Mouse (Mus musculus) spleen, postnatal 10 days (tissue): ENCODE measurements around the gene Znrf3.

Source experiments
- DNase-seq, 2 experiments: peaks; one replicate each; pipeline ENCODE4 v3.0.0; 2021 to 2022; ENCODE audit warnings: low spot score in 2 of 2

Gene Znrf3

DNA sequence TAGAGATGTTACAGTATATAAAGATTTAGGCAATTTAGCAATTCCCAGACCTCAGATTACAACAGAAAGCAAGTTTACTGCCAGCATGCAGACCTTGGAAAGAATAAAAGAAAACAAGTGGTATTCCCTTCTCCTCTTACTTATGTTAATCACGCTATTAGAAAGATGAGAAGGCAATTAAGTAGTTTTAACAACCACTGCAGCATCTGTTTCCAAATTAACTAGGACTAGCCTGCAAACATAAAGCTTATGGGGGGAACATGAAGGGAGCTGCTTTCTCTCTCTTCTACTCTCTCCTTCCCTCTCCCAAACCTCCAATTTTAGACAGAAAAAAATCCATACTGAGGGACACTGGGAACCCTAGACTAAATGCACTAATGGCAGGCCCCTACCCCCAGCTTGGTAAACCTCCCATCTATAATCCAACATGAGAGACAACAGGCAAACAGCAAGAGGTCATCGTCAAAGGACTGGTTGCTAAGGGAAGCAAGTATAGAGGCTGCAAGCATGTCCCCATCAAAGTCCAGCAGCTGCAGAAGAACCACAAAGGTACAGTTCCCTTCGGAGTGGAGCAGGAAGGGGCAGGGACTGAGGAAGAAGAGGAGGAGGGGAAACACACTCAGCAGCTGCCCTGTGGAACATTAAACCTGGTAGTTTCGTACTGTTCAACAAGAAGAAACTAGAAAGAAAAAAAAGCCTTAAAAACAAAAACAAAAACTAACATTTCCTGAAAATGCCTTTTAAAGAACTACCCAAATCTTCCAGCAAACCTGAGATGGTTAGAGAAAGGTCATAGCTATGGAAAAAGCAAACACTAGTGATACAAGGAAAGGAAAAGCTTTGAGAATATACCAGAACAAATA lies 53.4 kb downstream of the Znrf3 start:
- DNase-seq: no peak

DNA sequence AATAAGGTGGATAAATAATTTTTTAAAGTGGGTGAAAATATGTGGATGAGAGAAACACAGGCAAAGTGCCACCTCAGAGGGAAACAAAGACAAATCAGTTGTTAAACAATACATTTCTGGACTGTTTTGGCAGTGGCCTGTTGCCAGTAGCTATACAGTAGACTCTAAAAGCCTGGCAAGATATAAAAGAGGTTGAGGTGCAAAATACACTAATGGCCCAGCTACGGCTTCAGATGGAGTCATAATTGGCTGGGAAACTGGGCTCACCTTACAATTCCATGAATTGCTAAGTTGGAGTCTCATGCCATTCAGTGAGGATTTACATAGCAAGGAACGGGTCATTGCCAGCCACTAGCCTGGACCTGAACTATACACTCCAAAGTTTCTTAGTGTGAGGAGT lies 62.0 kb downstream of the Znrf3 start:
- DNase-seq: no peak

DNA sequence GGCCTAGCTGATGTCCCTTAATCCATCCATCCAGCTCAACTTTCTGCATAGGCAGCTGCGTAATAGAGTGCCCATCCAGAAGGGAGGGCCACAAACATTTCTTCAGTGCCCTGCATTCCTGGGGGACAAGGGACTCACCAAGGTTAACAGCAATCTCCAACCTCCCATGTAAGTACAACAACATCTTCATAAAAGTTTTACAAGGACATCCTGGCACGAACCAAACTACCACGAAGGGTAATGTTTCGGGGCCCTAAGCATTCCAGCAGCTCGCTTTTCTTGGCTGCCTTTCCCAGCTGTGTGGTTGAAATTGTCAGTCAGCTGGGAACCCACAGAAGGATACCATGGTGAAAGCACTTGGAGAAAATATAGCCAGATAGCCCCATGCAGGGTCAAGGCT lies 63.4 kb downstream of the Znrf3 start:
- no peak for DNase-seq

DNA sequence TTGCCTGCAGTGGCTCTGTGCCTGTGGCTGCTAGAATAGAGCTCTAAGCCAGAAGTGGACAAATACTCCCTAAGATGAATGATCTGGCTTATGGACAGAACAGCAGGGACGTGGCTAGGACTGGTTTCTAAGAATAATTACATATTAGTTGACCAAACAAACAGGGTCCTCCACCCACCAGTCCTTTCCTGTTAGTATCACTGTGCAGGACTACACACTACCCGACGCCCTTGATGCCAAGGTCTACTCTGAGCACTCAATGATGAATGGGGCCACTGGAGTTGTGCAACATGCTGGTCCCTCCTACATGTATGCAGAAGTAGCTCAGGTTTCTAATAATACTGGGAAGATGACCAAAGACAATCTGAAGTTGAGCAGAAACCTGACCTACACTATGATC lies 64.4 kb downstream of the Znrf3 start:
- DNase-seq: no peak

DNA sequence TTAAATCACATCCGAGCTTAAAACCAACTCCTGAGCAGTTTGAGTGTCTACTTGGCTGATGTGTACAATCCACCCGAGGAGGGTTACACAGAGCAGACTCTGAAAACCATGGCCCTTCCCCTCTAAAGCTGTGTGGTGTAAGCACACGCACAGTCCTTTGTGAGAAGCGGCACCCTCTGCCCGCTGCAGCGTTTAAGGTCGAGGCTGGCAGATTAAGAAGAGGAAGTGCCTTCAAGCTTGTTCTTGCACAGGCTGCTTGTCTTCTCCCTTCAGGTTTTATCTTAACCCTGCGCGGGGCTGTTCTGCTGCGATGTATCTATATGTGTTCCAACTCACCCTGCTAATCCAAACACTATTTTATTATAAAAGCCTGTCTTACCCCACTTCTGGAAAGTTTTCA lies 75.5 kb downstream of the Znrf3 start:
- peak in 1 of 2 experiments; percentile 37 for DNase-seq

DNA sequence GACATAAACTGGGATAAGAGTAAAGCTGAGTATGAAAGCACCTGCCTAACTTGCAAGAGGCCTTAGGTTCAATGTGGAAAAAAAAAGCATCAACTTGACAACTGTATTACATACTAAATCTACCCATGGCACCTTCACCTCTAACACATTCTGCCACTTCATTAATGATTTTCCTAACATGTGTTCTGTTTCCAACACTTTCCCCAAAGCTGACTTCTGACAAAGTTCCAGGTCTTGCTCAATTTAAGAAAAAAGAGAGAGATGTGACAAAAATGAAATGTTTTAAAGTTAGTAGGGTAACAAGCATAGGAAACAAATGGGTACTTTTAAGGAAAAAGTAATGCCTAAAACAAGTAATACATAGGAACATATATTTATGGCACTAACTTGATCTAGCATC lies 76.2 kb downstream of the Znrf3 start:
- DNase-seq: no peak

DNA sequence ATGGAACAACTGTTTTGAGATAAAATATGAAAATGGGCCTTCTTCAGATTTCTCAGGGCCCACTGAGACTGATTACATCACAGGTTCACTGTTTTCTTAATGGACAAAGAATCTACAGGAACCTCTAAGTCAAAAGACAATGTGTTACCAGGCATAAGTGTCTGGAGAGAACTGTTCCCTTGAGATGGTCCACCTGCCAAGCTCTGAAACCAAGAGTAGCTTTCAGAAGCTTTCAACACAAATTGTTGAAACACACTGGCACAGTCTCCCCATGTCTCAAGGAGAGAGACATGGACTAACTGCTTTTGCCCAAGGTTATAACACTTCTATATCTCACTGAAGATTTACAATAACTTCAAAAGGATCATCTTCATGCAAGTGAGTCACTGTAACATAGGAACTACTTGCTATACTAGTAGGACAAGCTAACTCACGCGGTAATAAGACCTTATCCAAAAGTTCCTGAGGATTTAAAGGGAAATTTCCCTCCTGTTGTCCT lies 89.3 kb downstream of the Znrf3 start:
- no peak for DNase-seq

DNA sequence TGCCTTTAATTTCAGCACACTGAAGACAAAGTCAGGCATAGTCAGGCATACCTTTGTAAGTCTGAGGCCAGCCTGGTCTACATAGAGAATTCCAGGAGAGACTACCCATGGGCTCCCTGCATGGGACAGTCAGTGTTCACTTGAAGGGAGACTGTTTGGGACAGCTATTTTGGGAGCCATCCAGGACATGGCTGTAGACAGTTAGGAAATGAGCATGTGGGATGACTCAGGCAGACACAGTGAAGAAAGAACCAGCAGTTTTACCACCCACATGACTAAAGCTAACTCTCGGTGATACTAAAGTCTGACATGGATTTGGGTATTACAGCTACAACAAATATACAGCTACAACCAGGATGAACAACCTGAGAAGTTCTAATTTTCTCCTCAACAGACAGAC lies 89.9 kb downstream of the Znrf3 start:
- no peak for DNase-seq

DNA sequence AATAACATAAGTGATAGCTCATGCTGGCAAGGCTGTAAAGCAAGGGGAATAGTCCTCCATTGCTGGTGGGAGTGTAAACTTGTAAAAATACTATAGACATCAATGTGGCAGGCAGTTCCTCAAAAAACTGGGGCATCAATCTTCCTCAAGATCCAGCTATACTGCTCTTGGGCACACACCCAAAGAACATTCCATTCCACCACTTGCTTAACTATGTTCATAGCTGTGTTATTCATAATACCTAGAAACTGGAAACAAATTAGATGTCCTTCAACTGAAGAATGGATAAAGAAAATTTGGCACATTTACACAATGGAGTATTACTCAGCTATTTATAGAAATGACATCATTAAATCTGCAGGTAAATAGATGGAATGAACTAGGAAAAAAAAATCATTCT lies 91.6 kb downstream of the Znrf3 start:
- DNase-seq: no peak

DNA sequence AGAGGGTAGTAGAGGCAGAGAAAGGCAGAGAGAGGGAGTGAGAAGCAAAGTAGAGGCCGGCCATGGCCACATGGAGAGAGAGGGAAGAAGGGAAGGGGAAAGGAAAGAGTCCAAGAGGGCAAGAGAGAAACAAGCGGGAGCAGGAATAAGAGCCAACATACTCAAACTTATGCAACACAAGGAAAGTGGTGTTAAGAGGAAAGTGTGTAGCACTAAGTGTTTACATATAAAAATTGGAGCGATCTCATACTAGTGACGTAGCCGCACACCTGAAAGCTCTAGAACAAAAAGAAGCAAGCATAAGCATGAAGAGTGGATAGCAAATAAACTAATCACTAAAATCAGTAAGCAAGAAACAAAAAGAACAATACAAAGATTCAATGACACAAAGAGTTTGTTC lies 95.2 kb downstream of the Znrf3 start:
- no peak for DNase-seq

DNA sequence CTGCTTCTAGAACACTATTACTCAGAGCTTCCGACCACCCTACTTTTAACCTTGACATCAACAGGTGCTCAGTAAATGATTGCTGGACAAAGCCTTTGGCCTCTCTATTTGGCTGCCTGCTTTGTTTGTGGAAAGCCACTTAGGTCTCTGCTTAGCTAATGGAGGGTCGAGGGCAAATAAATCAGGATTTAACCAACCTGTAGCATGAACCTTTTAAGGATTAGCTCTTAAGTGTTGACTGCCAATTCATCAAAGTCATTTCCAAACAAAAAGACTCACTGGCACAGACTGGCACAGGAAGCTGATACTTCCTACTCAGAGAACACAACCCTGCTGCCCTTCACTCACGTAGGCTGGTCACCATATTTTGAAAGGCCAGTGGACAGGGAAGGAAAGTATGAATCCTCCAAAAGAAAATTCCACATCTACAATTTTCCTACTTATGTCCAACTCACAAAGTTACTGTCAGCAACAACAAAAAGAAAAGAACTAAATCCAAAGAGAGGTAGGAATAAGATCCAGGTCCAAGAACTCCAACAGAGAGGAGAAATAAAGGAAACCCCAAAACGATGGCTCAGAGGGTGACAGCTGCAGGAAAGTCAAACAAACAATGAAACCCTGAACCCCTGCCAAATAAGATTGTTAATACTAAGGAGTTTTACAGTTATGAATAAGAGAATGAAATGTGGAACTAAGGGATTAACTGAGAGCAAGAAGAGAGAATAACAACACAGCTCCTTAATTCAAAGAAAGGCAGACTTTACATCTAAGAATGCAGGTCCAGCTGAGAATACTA lies 97.6 kb downstream of the Znrf3 start:
- DNase-seq: no peak

DNA sequence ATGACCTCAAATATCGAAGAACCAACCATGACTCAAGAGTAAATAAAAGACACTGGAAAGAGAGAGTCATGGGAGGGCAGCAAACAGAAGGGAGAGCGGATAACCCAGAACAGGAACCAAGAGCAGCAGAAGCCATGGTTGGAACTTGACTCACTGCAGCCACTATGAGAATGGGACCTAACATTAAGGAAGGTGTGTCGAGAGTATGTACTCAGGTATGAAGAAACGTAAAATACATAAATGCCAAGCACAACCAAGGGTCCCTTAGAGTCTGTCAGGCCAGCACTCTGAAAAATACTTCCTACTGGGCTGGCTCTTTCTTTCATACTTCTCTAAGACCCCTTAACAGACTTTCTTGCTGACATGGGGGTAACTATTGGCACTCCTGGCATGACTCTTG lies 100.9 kb downstream of the Znrf3 start:
- DNase-seq: no peak

DNA sequence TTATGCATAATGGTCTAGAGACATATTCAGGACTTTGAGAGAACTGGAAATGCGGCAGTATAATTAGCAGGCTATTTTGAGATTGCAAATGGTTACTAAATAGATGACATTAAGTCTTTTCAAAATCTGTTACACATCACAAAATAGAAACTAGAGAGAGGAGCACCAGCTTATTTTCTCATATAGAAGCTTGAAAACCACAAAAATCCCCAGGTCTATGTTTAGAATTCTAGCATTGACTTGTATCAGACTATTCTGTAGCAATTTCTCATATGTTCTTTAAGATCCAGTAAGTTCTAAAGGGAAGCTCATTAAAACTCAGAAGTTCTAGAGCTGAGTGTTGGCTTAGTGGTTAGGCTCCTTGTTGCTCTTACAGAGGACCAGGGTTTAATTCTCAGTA lies 104.9 kb downstream of the Znrf3 start:
- no peak for DNase-seq

DNA sequence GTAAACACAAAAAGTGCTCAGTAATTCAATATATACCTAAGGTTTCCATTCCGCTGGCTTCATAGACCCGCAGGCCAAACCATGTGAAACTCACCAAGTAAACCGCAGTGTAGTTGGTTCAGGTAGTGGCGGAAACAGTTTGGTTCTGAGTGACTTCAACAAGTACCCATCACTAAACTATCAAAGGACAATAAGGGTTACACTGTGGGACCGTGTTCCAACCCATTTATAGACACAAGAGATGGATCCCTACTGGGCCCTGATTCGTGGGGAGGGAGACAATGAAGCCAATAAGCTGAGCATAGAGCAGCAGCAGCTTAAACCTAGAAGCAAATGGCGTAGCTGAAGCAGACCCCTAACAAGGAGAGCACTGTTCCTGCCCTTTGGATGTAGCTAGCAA lies 107.8 kb downstream of the Znrf3 start:
- DNase-seq: no peak

DNA sequence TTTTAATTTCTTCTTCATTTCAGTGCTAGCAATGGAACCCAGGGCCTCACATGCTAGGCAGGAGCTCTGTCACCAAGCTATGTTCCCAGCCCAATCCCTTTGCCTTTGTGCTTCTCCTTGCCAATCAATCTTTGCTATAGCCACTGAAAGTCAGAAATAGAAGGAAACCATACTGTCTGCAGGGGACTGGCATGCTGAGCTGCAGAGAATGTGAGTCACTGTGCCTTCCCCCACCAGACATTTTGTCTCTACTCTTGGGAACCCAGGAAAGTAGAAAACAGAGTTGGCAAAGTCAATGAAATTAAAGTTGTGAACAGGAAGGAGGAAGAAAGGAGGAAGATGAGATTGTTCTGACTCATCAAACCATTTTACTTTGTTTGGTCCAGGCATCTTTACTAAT lies 108.4 kb downstream of the Znrf3 start:
- DNase-seq: no peak

DNA sequence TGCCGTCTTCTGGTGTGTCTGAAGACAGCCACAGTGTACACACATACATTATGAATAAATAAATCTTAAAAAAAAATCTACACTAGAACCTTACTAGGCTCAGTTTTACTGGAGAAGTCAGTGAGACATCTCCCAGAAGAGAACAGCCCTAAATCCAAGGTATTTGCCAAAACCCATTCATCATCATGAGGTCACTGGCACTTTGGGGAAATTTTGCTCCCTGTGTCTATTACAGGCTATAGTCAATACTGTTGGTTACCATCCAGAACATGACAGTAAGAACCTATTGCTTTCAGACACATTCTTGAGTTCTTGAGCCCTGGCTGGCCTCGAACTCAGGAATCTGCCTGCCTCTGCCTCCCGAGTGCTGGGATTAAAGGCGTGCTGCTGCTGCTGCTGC lies 113.8 kb downstream of the Znrf3 start:
- no peak for DNase-seq

DNA sequence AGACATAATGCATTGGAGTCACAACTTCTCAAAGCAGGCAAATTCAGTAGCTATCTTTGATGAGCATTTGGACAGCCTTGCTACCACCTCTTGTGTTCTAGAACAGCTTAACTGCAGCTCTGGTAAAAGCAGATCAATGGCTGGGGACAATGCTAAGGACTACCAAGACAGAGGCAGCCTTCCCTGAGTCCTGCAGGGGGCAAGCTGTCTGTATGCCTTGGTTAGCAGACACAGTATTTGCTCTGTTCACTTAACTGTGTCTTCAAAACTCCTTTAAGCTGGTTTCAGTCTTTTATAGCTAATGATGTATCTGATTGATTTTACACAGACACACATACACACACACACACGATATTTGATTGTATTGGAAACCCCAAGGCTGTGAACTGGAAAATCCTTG lies 117.0 kb downstream of the Znrf3 start:
- no peak for DNase-seq

DNA sequence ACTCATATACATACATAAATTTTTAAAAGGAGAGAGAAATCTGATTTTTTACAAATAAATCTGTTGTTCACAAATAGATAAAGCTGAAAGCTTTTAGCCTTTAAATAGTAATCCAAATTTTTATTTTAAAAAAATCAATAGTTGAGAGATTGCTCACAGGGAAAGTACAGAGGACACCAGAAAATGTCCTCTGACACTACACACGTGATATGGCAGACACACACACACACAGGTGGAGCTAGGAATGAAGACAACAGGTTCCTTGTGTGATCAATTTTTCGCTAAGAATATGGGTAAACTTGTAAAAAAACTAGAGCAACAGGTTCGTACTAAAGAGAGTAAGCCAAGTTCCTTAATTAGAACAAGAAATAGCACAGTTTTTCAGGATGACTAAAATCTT lies 118.4 kb downstream of the Znrf3 start:
- no peak for DNase-seq

DNA sequence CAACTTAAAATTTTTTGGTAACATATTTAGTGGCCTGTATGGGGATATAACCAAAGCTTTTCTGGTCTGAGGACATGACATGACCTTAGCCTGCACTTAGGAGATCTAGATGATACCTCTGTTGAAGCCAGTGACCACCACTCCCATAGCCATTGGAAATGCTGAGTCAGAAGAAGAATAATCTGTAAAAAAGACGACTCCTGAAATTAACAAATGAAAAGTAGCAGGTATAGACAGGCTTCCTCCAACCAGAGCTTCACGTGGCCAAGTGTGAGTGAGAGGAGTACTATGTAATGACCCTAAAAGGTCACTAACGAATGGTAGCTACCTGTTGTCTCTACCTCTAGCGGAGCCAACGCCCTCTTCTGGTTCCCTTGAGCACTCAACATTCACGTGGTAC lies 119.4 kb downstream of the Znrf3 start:
- DNase-seq: no peak

DNA sequence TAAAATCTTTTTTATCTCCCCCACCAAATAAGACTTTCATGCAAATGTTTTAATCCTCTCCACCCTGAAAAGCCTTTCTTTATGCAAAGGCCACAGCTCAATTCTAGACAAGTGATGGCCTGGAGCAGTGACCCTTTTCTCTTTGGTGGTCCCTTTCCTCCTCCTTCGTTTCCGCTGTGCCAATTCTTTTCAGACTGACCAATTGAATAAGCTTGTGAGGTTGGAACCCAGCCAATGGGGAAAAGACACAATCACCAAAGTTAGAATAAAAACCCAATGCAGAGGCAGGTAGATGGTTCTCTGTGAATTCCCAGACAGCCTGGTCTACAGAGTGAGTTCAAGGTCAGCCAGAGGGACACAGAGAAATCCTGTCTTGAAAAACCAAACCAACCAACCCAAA lies 120.4 kb downstream of the Znrf3 start:
- no peak for DNase-seq

DNA sequence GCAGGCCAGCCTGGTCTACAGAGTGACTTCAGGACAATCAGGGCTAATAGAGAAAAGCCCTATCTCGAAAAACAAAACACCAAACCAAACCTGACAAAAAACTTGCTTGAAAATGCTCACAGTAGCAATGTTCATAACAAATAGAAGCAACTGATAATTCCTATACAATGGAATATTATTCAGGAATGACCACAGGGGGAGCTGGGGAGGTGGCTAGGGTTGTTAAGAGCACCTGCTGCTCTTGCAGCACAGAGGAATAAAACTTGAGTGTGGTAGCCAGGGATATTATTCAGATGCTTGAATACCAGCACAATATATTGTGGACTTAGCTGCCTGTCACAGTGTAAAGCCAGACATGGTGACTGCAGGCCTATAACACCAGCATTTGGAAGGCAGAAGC lies 123.0 kb downstream of the Znrf3 start:
- DNase-seq: no peak

DNA sequence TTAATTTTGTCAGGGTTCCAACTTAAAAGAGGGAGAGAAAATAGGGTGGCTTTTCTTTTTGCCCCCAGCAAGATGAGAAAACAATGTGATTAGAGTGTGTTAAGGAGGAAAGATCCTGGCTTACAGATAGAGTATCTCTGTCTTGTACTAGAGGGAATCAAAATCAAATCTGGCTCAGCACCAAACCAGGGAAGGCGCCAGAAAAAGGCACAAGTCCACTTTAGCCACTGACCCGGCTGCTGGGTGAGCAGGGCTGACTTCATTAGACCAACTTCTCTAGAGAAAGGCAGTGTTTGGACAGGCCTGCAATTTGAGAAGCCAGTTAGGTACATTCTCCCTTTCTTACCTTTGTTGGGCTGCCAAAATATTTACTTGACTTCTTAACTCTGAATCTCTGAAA lies 125.7 kb downstream of the Znrf3 start:
- no peak for DNase-seq
